ENCODE assay signal across 32 mouse cellular contexts in the genomic region with DNA sequence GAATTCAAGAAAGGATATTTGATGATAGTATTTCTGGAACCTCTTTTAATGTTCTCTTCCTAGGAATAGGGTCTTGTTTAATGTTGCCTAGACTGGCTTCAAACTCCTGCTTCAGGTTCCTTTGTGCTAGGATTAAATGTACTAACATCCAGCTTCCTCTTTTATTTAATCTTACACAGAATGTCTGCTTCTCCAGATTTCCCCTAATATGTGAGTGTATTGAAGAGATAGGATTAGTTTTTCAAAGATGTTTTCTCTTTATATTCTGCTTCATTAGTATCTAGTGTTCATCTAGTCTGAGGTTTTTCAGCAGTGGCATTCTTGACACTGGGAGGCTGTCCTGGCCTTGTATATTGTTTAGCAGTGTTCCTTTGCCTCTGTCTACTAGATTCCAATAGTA. TPM values are rescaled to one million over a fixed set of nuclear protein-coding genes. Genes with fewer than 3 reads are reported as not detected.
"Had no signal": no experiment of that assay in that cellular context is flagged by ENCODE, and none has a peak within 500 bp of the region (broad histone marks: within the 10 kb centered on the region; RNA-seq: fewer than 3 reads in every experiment).

No protein-coding gene starts in this region.

- H3K4me1 ChIP-seq: embryonic facial prominence, embryonic 10.5 days; embryonic facial prominence, embryonic 12.5 days; embryonic facial prominence, embryonic 13.5 days; embryonic facial prominence, embryonic 15.5 days; forebrain, embryonic 10.5 days; forebrain, embryonic 12.5 days; forebrain, embryonic 13.5 days; forebrain, embryonic 15.5 days had no signal

- H3K27me3 ChIP-seq: embryonic facial prominence, embryonic 12.5 days; embryonic facial prominence, embryonic 13.5 days; embryonic facial prominence, embryonic 15.5 days; forebrain, embryonic 12.5 days; forebrain, embryonic 13.5 days; forebrain, embryonic 15.5 days had no signal

- H3K27ac ChIP-seq: embryonic facial prominence, embryonic 10.5 days; embryonic facial prominence, embryonic 12.5 days; embryonic facial prominence, embryonic 13.5 days; embryonic facial prominence, embryonic 15.5 days; forebrain, embryonic 10.5 days; forebrain, embryonic 12.5 days; forebrain, embryonic 13.5 days; forebrain, embryonic 15.5 days; gastrocnemius, adult 2 months; heart, adult 2 months had no signal

- H3K4me3 ChIP-seq: embryonic facial prominence, embryonic 10.5 days; embryonic facial prominence, embryonic 12.5 days; embryonic facial prominence, embryonic 13.5 days; embryonic facial prominence, embryonic 15.5 days; erythroblast, embryonic 14.5 days; forebrain, embryonic 10.5 days; forebrain, embryonic 12.5 days; forebrain, embryonic 13.5 days; forebrain, embryonic 15.5 days; gastrocnemius, adult 2 months; heart, adult 2 months had no signal

- H3K9me3 ChIP-seq: embryonic facial prominence, embryonic 10.5 days; embryonic facial prominence, embryonic 12.5 days; embryonic facial prominence, embryonic 13.5 days; embryonic facial prominence, embryonic 15.5 days; forebrain, embryonic 10.5 days; forebrain, embryonic 12.5 days; forebrain, embryonic 13.5 days; forebrain, embryonic 15.5 days had no signal

- H3K36me3 ChIP-seq: embryonic facial prominence, embryonic 10.5 days; embryonic facial prominence, embryonic 12.5 days; embryonic facial prominence, embryonic 13.5 days; embryonic facial prominence, embryonic 15.5 days; forebrain, embryonic 10.5 days; forebrain, embryonic 12.5 days; forebrain, embryonic 15.5 days had no signal

- H3K4me2 ChIP-seq: embryonic facial prominence, embryonic 12.5 days; embryonic facial prominence, embryonic 13.5 days; embryonic facial prominence, embryonic 15.5 days; forebrain, embryonic 12.5 days; forebrain, embryonic 13.5 days; forebrain, embryonic 15.5 days had no signal

- ATAC-seq: forebrain, embryonic 13.5 days; forebrain, embryonic 14.5 days; forebrain, embryonic 15.5 days; forebrain, embryonic 16.5 days; forebrain, postnatal 0 days had no signal

- H3K9ac ChIP-seq: embryonic facial prominence, embryonic 12.5 days; embryonic facial prominence, embryonic 13.5 days; embryonic facial prominence, embryonic 15.5 days; forebrain, embryonic 12.5 days; forebrain, embryonic 13.5 days; forebrain, embryonic 15.5 days; forebrain, postnatal 0 days had no signal

- DNase-seq: cerebellum, adult 9-10 months; cerebellum, adult 9-11 months; cerebellum, postnatal 10 days; cerebellum, postnatal 14 days; cerebellum, postnatal 25 days; cerebellum, postnatal 36 days; embryo, embryonic 11 days; forebrain, postnatal 0 days; gastrocnemius, adult 2 months; gastrocnemius, postnatal 10 days; gastrocnemius, postnatal 14 days; gastrocnemius, postnatal 25 days; gastrocnemius, postnatal 36 days; heart, adult 18-20 months; heart, adult 2 months had no signal

RNA-seq across cellular contexts. Expression of gene Stag3, which starts 14.1 kb away (rescaled TPM):
- total RNA-seq: gastrocnemius, adult 18-20 months; gastrocnemius, adult 2 months; gastrocnemius, adult 8-10 months; gastrocnemius, postnatal 36 days; heart, adult 18-20 months; heart, adult 2 months; heart, adult 8-10 months had no signal

RNA-seq across cellular contexts. Expression of gene Gpc2, which starts 14.4 kb away (rescaled TPM):
- total RNA-seq: gastrocnemius, adult 18-20 months; gastrocnemius, postnatal 36 days had no signal

RNA-seq across cellular contexts. Expression of gene Gm43720, which starts 14.4 kb away (rescaled TPM):
- total RNA-seq: gastrocnemius, adult 18-20 months; gastrocnemius, adult 2 months; gastrocnemius, adult 8-10 months; gastrocnemius, postnatal 14 days; gastrocnemius, postnatal 25 days; gastrocnemius, postnatal 36 days; gastrocnemius, postnatal 4 days; heart, adult 18-20 months; heart, adult 2 months; heart, adult 8-10 months had no signal
- polyA plus RNA-seq: embryonic facial prominence, embryonic 11.5 days; erythroblast, embryonic 14.5 days; forebrain, embryonic 14.5 days; heart, adult 2 months had no signal

RNA-seq across cellular contexts. Expression of gene Gal3st4, which starts 21.5 kb away (rescaled TPM):
- total RNA-seq: granulocyte monocyte progenitor cell, adult 5-6 weeks had no signal
- polyA plus RNA-seq: erythroblast, embryonic 14.5 days had no signal
